Mouse (Mus musculus) frontal cortex, postnatal 36 days (tissue): ENCODE data around the gene Cd244a.
A peak's percentile ranks its signal among the peaks of the same experiment; 100 is the strongest.

Experiments used
- DNase-seq, 2 experiments: peaks; one replicate each; pipeline ENCODE4 v3.0.0; 2022; ENCODE audit warnings: low spot score in 2 of 2

Gene Cd244a

DNA sequence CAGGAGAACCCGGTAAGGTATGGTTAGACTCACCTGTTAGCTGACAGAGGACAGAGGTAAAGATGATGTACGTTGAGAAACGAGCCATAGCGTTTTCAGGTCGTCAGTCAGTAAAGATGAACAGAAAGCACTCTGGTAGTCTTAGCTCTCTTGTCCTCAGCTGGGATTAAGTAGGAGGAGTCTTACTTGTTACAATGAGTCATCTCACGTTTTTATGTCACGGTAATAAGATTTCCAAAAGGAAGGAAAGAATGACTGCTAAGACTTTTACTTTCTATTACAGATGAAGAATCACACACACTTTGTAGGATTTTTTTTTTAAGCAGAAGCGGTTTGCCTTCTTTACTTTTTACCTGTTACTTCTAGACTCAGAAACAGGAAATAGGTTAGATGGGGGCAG is 89.8 kb downstream of the Cd244a start:
- DNase-seq, result no peak

DNA sequence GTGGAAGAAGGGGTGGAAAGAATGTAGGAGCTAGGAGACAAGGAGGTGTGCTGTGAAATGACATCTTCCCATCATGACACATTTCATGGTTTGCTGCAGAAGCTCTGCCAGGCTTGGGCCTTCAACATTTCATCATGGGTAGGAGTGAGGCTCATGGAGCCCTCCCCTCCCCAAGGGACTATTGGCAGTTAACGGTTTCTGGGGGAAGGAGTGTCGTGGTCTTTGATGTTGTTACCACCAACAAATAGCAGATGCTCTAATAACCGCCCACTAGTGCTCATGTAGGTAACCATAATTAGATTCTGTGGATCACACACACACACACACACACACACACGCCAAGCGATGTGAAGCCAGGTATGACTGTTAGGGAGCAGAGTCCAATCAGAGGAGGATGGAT is 93.7 kb downstream of the Cd244a start, which contains the start of gene Slamf7:
Gene Slamf7 (minus strand): TSS at position 302 of the 400 bp plus-strand sequence.
- no peak for DNase-seq

- peak; percentile 32 to 60 for DNase-seq
Measured at GRCm38 (mm10) chr1:171658561-171658991, 99.6 kb downstream of the Cd244a start.
